In genomic region chr7:135194190-135194589, GRCm38 (mm10) we compare ENCODE assay signal across 22 mouse cellular contexts.
DNase-seq lines count a peak whose midpoint lies in the region; ATAC-seq and TF ChIP-seq lines count a peak whose summit lies in the region.
"Had no signal": no experiment of that assay in that cellular context is flagged by ENCODE, and none has a peak within 500 bp of the region (broad histone marks: within the 10 kb centered on the region; RNA-seq: fewer than 3 reads in every experiment).

No protein-coding gene starts in this region.

- no peaks in the 10 kb centered on the region for H3K36me3 ChIP-seq in testis, adult 2 months (ENCODE audit: control insufficient read depth, insufficient read depth, low read length)
- H3K36me3 ChIP-seq in midbrain, embryonic 15.5 days (replicated peaks) = no peaks in the 10 kb centered on the region
- no peaks in the 10 kb centered on the region for H3K36me3 ChIP-seq in thymus, adult 2 months (ENCODE audit: control insufficient read depth, insufficient read depth, low read length)
- H3K36me3 ChIP-seq: embryonic facial prominence, embryonic 13.5 days; embryonic facial prominence, embryonic 15.5 days; forebrain, embryonic 10.5 days; forebrain, embryonic 12.5 days had no signal

- H3K9ac ChIP-seq in midbrain, embryonic 15.5 days = no peak overlapping the region
- H3K9ac ChIP-seq: embryonic facial prominence, embryonic 13.5 days; embryonic facial prominence, embryonic 15.5 days; forebrain, embryonic 12.5 days had no signal

- 97% methylated on average over 3 of the region's 3 CpGs for WGBS in midbrain, embryonic 15.5 days
- 94% methylated on average over 3 of the region's 3 CpGs for WGBS in thymus, adult 2 months

- no peak for DNase-seq in testis, postnatal 14 days (ENCODE audit: low spot score)
- DNase-seq in thymus, adult 2 months = no peak
- DNase-seq: adrenal gland, adult 2 months; adrenal gland, postnatal 10 days; adrenal gland, postnatal 25 days; cerebellum, adult 11 months; cerebellum, adult 18-20 months; cerebellum, adult 8-10 months; cerebellum, adult 9-11 months; cerebellum, postnatal 14 days; cerebellum, postnatal 36 days had no signal

- ATAC-seq in granulocyte monocyte progenitor cell, adult 5-6 weeks (replicated peaks; ENCODE audit: poor library complexity, severe bottlenecking) = peak; percentile 56; the same call in 1 of the 2 replicates
- ATAC-seq in megakaryocyte progenitor cell, adult 5-6 weeks (replicated peaks; ENCODE audit: poor library complexity) = peak; percentile 55
- ATAC-seq in midbrain, embryonic 15.5 days (replicated peaks) = no peak
- ATAC-seq: forebrain, embryonic 14.5 days; forebrain, embryonic 16.5 days had no signal

- H3K27me3 ChIP-seq in testis, adult 2 months (ENCODE audit: control insufficient read depth, insufficient read depth, low read length) = no peaks in the 10 kb centered on the region
- H3K27me3 ChIP-seq in midbrain, embryonic 15.5 days (replicated peaks) = no peaks in the 10 kb centered on the region
- H3K27me3 ChIP-seq in thymus, adult 2 months (ENCODE audit: control insufficient read depth, insufficient read depth, low read length) = no peaks in the 10 kb centered on the region
- H3K27me3 ChIP-seq: embryonic facial prominence, embryonic 13.5 days; embryonic facial prominence, embryonic 15.5 days; forebrain, embryonic 12.5 days had no signal

- TF ChIP-seq CTCF in testis, adult 2 months (IDR thresholded peaks at IDR 0.05; ENCODE audit: control insufficient read depth, insufficient read depth, insufficient replicate concordance, low read depth, low read length) = no peak
- TF ChIP-seq CTCF in thymus, adult 2 months (IDR thresholded peaks at IDR 0.05; ENCODE audit: borderline replicate concordance, control insufficient read depth, extremely low read depth, insufficient read depth, low read length, poor library complexity) = no peak

- TF ChIP-seq POLR2A in testis, adult 2 months (IDR thresholded peaks at IDR 0.05; ENCODE audit: control insufficient read depth, low read depth, low read length) = no peak
- no peak for TF ChIP-seq POLR2A in thymus, adult 2 months (IDR thresholded peaks at IDR 0.05; ENCODE audit: control insufficient read depth, extremely low read depth, insufficient read depth, low read length, poor library complexity)

- H3K4me2 ChIP-seq in midbrain, embryonic 15.5 days = no peak overlapping the region
- H3K4me2 ChIP-seq: embryonic facial prominence, embryonic 13.5 days; embryonic facial prominence, embryonic 15.5 days; forebrain, embryonic 12.5 days had no signal

- H3K4me1 ChIP-seq in testis, adult 2 months (ENCODE audit: control insufficient read depth, insufficient read depth, low read length) = 0 out of 2 replicates have a peak, but pooled peaks cover 3% of the 10 kb centered on the region
- H3K4me1 ChIP-seq in midbrain, embryonic 15.5 days = no peaks in the 10 kb centered on the region
- no peaks in the 10 kb centered on the region for H3K4me1 ChIP-seq in thymus, adult 2 months (replicated peaks; ENCODE audit: control insufficient read depth, insufficient read depth, low read length)
- H3K4me1 ChIP-seq: embryonic facial prominence, embryonic 13.5 days; embryonic facial prominence, embryonic 15.5 days; forebrain, embryonic 10.5 days; forebrain, embryonic 12.5 days had no signal

- H3K27ac ChIP-seq in testis, adult 2 months (ENCODE audit: control insufficient read depth, insufficient read depth, low read depth, low read length) = no peak overlapping the region
- H3K27ac ChIP-seq in midbrain, embryonic 15.5 days = no peak overlapping the region
- H3K27ac ChIP-seq in thymus, adult 2 months (ENCODE audit: control insufficient read depth, insufficient read depth, low read length) = no peak overlapping the region
- H3K27ac ChIP-seq: embryonic facial prominence, embryonic 13.5 days; embryonic facial prominence, embryonic 15.5 days; forebrain, embryonic 10.5 days; forebrain, embryonic 12.5 days had no signal

- peak overlapping the region; percentile 26; the same call in 1 of the 2 replicates for H3K4me3 ChIP-seq in testis, adult 2 months (ENCODE audit: control insufficient read depth, low read depth, low read length)
- H3K4me3 ChIP-seq in midbrain, embryonic 15.5 days = no peak overlapping the region
- no peak overlapping the region for H3K4me3 ChIP-seq in thymus, adult 2 months (ENCODE audit: control insufficient read depth, insufficient read depth, low read length)
- H3K4me3 ChIP-seq: embryonic facial prominence, embryonic 13.5 days; embryonic facial prominence, embryonic 15.5 days; erythroblast, embryonic 14.5 days; forebrain, embryonic 10.5 days; forebrain, embryonic 12.5 days had no signal

- no peaks in the 10 kb centered on the region for H3K9me3 ChIP-seq in midbrain, embryonic 15.5 days
- H3K9me3 ChIP-seq: embryonic facial prominence, embryonic 13.5 days; embryonic facial prominence, embryonic 15.5 days; forebrain, embryonic 10.5 days; forebrain, embryonic 12.5 days had no signal
